Mouse (Mus musculus) E14TG2a.4 (cell line): ENCODE data around the gene Cox7b2.

Experiments
- CTCF ChIP-seq: conservative IDR thresholded peaks from 2 replicates; pipeline ENCODE4 v1.5.1; 2014; ENCODE audit warnings: low read length
- NANOG ChIP-seq: IDR thresholded peaks from 2 replicates; pipeline ENCODE4 v1.6.1; 2014; ENCODE audit warnings: borderline replicate concordance, low read length, mixed read lengths

DNA sequence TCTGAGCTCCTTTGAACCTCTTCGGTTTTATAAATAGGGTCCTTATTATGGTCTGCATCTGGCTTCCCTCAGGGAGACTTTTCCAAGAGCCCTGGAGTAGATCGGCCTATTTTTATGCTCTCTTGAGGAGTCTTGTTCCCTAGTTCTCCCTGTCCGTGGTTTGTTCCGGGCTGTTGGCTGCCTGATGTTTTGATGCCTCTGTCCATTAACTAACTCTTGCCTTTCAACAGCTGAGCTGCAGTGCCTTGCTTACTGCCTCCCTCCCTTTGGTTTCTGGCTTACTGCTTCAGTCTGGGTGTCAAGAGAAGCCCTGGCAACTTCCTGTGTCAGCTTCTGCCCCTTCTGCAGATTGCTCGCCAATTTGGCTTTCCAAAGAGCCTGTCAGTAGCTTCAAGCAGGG, 52.4 kb downstream of the Cox7b2 start:
- TF ChIP-seq CTCF = no peak
- no peak for TF ChIP-seq NANOG
